In genomic region chr4:130163391-130163861, GRCm38 (mm10) we compare ENCODE assay signal across 8 mouse cellular contexts. TPM values are rescaled to one million over a fixed set of nuclear protein-coding genes. Genes with fewer than 3 reads are reported as not detected.
DNase-seq lines count a peak whose midpoint lies in the region; ATAC-seq and TF ChIP-seq lines count a peak whose summit lies in the region.

No protein-coding gene starts in this region.

- no peak for TF ChIP-seq CTCF in layer of hippocampus, adult 2 months (conservative IDR thresholded peaks at IDR 0.05)

- H3K4me1 ChIP-seq in hindbrain, embryonic 16.5 days (ENCODE audit: control insufficient read depth, insufficient read depth, low read depth, low read length): peaks cover 8% of the 10 kb centered on the region
- peaks cover 16% of the 10 kb centered on the region for H3K4me1 ChIP-seq in liver, embryonic 13.5 days (replicated peaks)
- H3K4me1 ChIP-seq in neural tube, embryonic 13.5 days (replicated peaks): peaks cover 23% of the 10 kb centered on the region

- DNase-seq in layer of hippocampus, adult 2 months (ENCODE audit: low spot score in 2 of 2): no peak
- no peak for DNase-seq in layer of hippocampus, adult 9-10 months (ENCODE audit: low spot score)
- peak; percentile 41 for DNase-seq in gastrocnemius, postnatal 14 days
- DNase-seq in liver, embryonic 13.5 days: no peak
- DNase-seq in layer of hippocampus, postnatal 25 days (ENCODE audit: extremely low spot score in 1 of 2, low spot score in 1 of 2): no peak
- DNase-seq in spleen, adult 18-20 months: no peak

- H3K9me3 ChIP-seq in hindbrain, embryonic 16.5 days (ENCODE audit: control insufficient read depth, low read length): no peaks in the 10 kb centered on the region
- H3K9me3 ChIP-seq in liver, embryonic 13.5 days (replicated peaks): no peaks in the 10 kb centered on the region
- no peaks in the 10 kb centered on the region for H3K9me3 ChIP-seq in neural tube, embryonic 13.5 days

- no peaks in the 10 kb centered on the region for H3K36me3 ChIP-seq in hindbrain, embryonic 16.5 days (ENCODE audit: control insufficient read depth, insufficient read depth, low read length)
- peaks cover 18% of the 10 kb centered on the region; the same call in 1 of the 2 replicates for H3K36me3 ChIP-seq in liver, embryonic 13.5 days
- no peaks in the 10 kb centered on the region for H3K36me3 ChIP-seq in neural tube, embryonic 13.5 days

- no peak for ATAC-seq in hindbrain, embryonic 16.5 days
- ATAC-seq in liver, embryonic 13.5 days (ENCODE audit: low read depth): no peak
- ATAC-seq in neural tube, embryonic 13.5 days (ENCODE audit: low read depth): no peak

- H3K4me2 ChIP-seq in hindbrain, embryonic 16.5 days (ENCODE audit: low read length): peak overlapping the region; percentile 37
- peak overlapping the region; percentile 33 for H3K4me2 ChIP-seq in liver, embryonic 13.5 days
- peak overlapping the region; percentile 36 for H3K4me2 ChIP-seq in neural tube, embryonic 13.5 days

- peak overlapping the region; percentile 51 for H3K9ac ChIP-seq in hindbrain, embryonic 16.5 days (ENCODE audit: low read depth, low read length)
- no peak overlapping the region for H3K9ac ChIP-seq in liver, embryonic 13.5 days
- H3K9ac ChIP-seq in neural tube, embryonic 13.5 days: peak overlapping the region; percentile 45

- intact Hi-C loops in gastrocnemius, postnatal 14 days (cut with DNase I; ENCODE audit: low total_unique reads): no loop called here

- peak overlapping the region; percentile 64 for H3K27ac ChIP-seq in layer of hippocampus, adult 2 months
- no peak overlapping the region for H3K27ac ChIP-seq in hindbrain, embryonic 16.5 days (ENCODE audit: low read depth, low read length)
- H3K27ac ChIP-seq in liver, embryonic 13.5 days: no peak overlapping the region; the same call in 1 of the 2 replicates
- H3K27ac ChIP-seq in neural tube, embryonic 13.5 days (replicated peaks): no peak overlapping the region

- H3K4me3 ChIP-seq in layer of hippocampus, adult 2 months: no peak overlapping the region; the same call in 1 of the 2 replicates
- H3K4me3 ChIP-seq in hindbrain, embryonic 16.5 days (ENCODE audit: low read length): no peak overlapping the region
- 0 out of 2 replicates have a peak overlapping the region, but pooled peaks have one; percentile 18 for H3K4me3 ChIP-seq in liver, embryonic 13.5 days (replicated peaks)
- 0 out of 2 replicates have a peak overlapping the region, but pooled peaks have one; percentile 3 for H3K4me3 ChIP-seq in neural tube, embryonic 13.5 days

- peaks cover 17% of the 10 kb centered on the region for H3K27me3 ChIP-seq in hindbrain, embryonic 16.5 days (replicated peaks; ENCODE audit: control insufficient read depth, insufficient read depth, low read length)
- H3K27me3 ChIP-seq in liver, embryonic 13.5 days: peaks cover 71% of the 10 kb centered on the region
- peaks cover 63% of the 10 kb centered on the region for H3K27me3 ChIP-seq in neural tube, embryonic 13.5 days

- WGBS in hindbrain, embryonic 16.5 days: 6% methylated on average over 20 of the region's 20 CpGs
- 4% methylated on average over 19 of the region's 20 CpGs for WGBS in liver, embryonic 13.5 days (ENCODE audit: insufficient replicate concordance)
- WGBS in neural tube, embryonic 13.5 days: 8% methylated on average over 20 of the region's 20 CpGs

RNA-seq across cellular contexts. Expression of gene Tinagl1, which starts 11.5 kb away (rescaled TPM):
- total RNA-seq in layer of hippocampus, adult 2 months (2021): 10 to 100 TPM in 1 of 2 experiments, 1 to 10 TPM in 1; 9.1 to 11.7 TPM
- total RNA-seq in gastrocnemius, postnatal 14 days (2021): 10 to 100 TPM; 29.3 to 39.2 TPM
- 10.0 and 12.5 TPM in 2 replicates for polyA plus RNA-seq in hindbrain, embryonic 16.5 days (2015; fragmentation: Nextera tagmentation; extraction: Ambion mirVana)
- polyA plus RNA-seq in liver, embryonic 13.5 days (2015; fragmentation: Nextera tagmentation; extraction: Ambion mirVana): 32.9 and 34.6 TPM in 2 replicates
- 4.2 and 6.7 TPM in 2 replicates for polyA plus RNA-seq in neural tube, embryonic 13.5 days (2015; fragmentation: Nextera tagmentation; extraction: Ambion mirVana)
- total RNA-seq in layer of hippocampus, postnatal 25 days (2021): 1 to 10 TPM; 7.5 to 8.7 TPM

RNA-seq across cellular contexts. Expression of gene Hcrtr1, which starts 24.3 kb away (rescaled TPM):
- 1 to 10 TPM; 2.7 to 2.8 TPM for total RNA-seq in layer of hippocampus, adult 2 months (2021)
- total RNA-seq in gastrocnemius, postnatal 14 days (2021): not detected
- polyA plus RNA-seq in hindbrain, embryonic 16.5 days (2015; fragmentation: Nextera tagmentation; extraction: Ambion mirVana): 5.7 and 8.6 TPM in 2 replicates
- 0.05 TPM in 1 of 2 replicates, not detected in the other for polyA plus RNA-seq in liver, embryonic 13.5 days (2015; fragmentation: Nextera tagmentation; extraction: Ambion mirVana)
- polyA plus RNA-seq in neural tube, embryonic 13.5 days (2015; fragmentation: Nextera tagmentation; extraction: Ambion mirVana): 0.39 and 0.71 TPM in 2 replicates
- total RNA-seq in layer of hippocampus, postnatal 25 days (2021): 1 to 10 TPM; 3.2 to 4.5 TPM

RNA-seq across cellular contexts. Expression of gene Gm853, which starts 58.8 kb away (rescaled TPM):
- total RNA-seq in layer of hippocampus, adult 2 months (2021): under 1 TPM in 1 of 2 experiments, not detected in 1; 0.15 TPM
- total RNA-seq in gastrocnemius, postnatal 14 days (2021): not detected
- 1.3 and 1.4 TPM in 2 replicates for polyA plus RNA-seq in hindbrain, embryonic 16.5 days (2015; fragmentation: Nextera tagmentation; extraction: Ambion mirVana)
- not detected in 2 replicates for polyA plus RNA-seq in liver, embryonic 13.5 days (2015; fragmentation: Nextera tagmentation; extraction: Ambion mirVana)
- polyA plus RNA-seq in neural tube, embryonic 13.5 days (2015; fragmentation: Nextera tagmentation; extraction: Ambion mirVana): not detected in 2 replicates
- not detected for total RNA-seq in layer of hippocampus, postnatal 25 days (2021)

Comparison
In these comparisons a context has a peak if more than half of its experiments do, and no peak if none do; other contexts are left out.
1. H3K4me3 ChIP-seq: peak in liver, embryonic 13.5 days (single experiment) and neural tube, embryonic 13.5 days (single experiment); none in layer of hippocampus, adult 2 months (single experiment) and hindbrain, embryonic 16.5 days (single experiment).
2. Peak in every context shown above with its lines, with median percentiles within 50 percentile points of each other: H3K4me2 ChIP-seq.